Mouse (Mus musculus) naive thymus-derived CD4-positive, alpha-beta T cell, adult 2 months (primary cell): Measurements from ENCODE around the gene Scp2.

Experiments used
- DNase-seq: peaks from one replicate; pipeline ENCODE4 v3.0.0-alpha.2; 2011; ENCODE audit warnings: low read depth

The Scp2 gene

DNA sequence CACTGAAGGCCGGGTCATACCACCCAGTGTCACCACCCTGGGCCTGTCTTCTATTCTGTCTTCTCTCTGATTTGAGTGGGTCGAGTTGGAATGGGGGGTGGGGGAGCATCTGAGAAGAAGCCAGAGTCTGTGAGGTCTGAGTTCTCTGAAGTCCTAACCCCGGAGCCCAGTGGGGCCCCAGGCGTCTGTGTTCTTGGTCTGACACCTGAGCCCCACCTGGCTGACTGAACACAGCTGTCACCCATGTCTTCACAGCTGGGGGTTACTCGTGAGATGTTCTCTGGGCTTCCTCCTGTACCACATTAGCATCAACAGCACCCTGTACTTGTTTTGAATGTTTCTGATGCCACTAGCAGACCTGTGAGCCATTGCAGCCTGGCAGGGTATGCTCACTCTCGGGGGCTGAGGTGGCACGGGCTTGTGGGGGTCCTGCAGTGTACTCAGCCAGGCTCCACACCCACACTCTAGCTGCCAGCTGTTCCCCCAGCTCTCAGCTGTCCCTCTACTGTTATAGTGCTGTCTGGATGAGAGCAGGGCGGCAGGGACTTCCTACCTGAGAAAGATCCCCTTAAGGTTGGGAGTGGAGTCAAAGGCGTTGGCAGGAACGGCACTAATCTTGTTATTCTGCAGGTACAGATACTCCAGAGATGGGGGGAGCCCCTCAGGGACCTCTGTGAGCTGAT is 126.4 kb downstream of the Scp2 start:
- DNase-seq: no peak

DNA sequence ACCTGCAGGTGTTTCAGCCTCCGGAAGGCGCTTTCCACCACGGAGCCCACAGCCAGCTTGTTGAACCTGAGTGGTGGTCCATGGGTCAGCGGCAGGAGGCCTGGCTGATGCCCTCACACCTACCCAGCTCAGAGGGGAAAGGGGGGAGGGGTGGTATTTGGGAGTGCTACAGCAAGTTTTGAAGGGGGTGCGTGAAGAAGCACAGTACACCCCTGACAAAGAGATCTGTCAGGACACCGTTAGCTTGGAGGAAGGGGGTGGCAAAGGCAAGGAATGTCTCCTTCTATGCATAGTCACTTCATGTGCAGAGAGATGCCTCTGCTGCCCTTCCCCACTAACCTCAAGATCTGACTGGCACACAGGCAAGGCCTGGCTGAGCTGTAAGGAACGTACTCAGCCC is 127.0 kb downstream of the Scp2 start:
- DNase-seq: no peak

DNA sequence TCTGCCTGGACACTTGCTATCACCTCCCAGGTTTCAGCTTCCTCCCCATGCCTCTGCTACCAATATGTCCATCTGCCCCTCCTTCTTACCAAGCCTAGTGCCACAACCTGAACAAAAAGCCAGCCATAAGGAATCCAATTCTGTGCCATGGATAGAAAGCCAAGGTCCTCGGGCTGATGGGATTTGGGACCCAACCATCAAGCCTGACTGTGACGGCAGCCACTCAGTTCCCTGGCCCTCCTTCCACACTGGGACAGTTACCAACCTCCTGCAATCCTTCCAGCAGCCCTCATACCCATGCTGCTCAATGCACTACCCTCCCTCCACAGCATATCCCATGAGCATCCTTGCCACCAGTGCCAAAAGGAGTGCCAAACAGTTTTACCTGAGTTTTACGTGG is 128.5 kb downstream of the Scp2 start:
- no peak for DNase-seq

DNA sequence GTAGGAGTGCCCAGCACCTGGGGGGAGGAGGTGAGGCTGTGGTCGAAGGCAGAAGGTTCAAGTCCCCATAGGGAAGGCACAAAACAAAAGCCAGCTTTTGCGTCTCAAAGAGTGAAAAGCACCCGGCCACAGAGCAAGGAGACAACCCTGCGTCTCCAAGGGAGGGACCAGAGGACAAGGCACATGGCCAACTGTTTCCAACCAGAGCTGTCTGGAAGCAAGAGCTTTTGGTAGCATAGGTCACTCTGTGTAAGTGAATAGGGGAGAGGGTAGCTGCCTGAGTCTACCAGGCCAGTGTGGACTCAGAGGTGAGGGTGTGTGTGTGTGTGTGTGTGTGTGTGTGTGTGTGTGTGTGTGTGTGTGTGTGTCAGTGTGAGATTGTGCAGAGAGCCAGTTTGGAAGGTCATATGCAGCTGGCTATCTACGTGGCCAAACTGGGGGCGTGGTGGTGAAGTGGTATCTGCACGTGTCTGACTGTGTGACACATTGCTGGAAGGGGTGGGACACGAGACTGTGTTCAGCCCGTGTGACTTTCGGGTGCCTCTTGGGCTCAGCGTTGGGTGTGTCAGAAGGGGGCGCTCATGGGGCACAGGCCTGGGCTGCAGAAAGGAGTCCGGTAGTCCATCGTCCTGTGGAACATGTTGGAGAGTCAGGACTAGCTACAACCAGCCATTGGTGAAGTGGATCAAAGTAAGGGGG is 129.6 kb downstream of the Scp2 start:
- DNase-seq: no peak

DNA sequence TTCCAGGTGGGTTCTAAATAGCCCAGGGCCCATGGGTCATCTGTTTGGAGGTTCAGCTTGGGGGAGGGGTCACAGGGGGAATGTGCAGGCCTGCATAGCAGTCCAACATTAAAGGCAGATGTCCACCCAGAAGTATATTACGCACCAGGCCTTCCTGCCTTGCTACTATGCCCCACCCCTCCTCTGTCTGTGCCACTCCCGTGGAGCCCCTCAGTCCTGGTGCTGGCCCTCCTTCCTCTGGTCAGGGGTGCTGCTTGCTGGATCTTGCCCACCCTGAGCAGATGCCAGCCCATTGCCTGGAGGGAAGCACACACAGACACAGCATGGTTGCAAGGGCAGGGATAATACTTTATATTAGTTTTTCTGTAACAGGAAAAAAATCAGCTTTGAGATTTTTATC is 130.3 kb downstream of the Scp2 start:
- DNase-seq: no peak

DNA sequence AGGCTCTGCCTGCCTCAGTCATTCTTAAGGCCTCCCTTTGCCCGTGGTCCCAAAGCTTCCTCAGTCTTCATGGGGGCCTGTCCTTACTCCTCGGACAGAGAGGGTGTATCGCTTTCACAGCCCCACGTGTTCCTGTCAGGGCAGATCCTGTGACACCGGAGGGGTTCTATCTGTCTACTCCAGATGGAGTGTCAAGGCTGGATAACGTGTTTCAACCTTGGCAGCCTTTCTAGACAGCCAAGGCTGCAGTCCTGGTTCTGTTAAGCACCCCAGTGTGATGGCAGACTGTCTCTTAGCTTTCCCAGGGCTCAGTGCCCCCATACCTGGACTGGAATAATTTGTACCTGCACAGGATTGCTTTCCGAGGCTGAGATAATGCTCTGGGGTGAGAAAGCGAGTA is 136.3 kb downstream of the Scp2 start:
- DNase-seq: no peak

DNA sequence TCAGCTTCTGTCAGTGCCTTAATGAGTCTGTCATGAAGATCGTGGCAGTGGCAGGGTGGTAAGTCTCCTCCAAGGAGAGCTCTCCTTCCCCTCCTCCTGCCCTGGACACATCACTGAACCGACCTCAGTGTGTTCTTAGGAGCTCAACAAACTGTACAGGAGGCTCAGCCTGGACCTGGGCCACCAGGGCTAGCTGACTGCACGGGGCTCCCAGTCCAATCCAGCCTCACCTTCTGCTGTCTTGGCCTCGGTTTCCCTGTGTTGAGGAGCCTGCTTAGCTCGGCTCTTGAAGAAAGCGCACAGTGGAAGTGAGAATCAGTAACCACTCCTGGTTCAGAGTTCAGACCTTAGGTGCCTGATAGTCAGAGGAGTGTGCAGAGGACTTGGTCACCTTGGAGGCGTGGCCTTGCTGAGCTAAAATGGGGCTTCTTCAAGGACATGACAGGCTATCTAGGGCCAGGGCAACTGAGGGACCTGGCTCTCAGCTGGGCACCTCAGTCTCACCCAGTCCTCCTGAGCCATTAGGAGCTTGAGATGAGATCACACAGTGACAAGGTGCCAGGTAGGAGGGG is 137.2 kb downstream of the Scp2 start:
- DNase-seq: no peak

DNA sequence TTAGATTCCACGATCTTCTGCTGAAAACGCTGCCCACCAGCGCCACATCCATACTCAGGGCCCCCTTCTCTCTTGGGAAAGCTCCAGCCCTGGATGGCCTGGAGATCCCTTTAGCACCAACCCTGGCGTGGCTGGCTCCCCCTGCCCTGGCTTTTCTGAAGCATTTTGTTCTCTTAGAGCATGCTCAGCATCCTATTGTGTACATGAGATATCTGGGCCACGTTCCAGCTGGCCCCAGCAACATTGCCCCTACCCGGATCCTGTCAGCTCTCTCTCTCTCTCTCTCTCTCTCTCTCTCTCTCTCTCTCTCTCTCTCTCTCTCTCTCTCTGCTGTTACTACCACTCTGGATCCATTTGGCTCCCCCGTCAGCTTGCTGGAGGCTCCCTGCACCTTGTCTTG is 139.5 kb downstream of the Scp2 start:
- no peak for DNase-seq

DNA sequence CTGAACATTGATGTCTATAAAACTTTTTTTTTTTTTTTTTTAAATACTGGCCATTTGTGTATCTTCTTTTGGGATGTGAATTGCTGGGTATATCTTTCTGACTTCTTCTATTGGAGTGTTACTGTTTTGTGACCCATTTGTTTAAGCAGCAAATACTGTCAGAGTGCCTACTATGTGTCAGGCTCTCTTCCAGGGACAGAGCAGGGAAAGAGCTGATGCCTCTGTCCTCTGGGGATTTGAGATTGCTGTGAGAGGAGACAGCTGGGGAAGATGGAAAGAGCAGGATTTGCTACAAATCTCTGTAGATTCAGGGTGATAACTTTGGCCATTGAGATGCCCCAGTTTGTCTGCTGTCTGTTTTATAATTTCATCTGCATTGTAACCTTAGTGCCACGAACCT is 145.4 kb downstream of the Scp2 start:
- DNase-seq: no peak

DNA sequence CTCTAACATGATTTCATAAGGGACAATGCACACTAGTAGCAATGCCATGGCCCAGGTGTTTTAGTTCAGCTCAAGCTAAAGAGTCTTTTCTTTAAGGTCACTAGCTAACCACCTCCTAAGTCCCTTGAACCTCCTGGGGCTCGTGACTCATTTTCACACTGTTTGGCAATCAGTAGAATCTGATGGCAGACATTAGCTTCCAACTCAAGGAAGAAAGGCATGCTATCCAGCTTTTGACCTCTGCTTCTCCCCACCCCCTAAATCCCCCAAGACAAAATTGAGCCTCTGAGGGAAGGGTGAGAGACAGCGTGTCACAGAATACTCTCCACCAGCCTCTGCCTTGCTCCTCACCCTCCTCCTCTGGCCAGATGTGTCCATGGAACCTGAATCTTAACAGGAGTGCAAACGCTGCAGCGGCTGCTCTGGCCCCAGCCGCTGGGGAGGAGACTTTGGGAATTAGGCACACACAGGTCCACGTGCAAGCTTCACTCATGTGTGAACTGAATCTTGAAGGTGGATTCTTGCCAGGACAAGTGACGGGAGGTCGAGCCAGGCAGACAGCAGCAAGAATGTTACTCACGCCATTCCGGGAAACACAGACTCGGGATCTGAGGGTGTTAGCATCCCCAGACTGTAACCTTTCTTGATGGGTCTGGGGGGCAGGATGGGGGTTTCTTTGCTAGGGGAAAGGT is 146.0 kb downstream of the Scp2 start:
- DNase-seq: no peak

DNA sequence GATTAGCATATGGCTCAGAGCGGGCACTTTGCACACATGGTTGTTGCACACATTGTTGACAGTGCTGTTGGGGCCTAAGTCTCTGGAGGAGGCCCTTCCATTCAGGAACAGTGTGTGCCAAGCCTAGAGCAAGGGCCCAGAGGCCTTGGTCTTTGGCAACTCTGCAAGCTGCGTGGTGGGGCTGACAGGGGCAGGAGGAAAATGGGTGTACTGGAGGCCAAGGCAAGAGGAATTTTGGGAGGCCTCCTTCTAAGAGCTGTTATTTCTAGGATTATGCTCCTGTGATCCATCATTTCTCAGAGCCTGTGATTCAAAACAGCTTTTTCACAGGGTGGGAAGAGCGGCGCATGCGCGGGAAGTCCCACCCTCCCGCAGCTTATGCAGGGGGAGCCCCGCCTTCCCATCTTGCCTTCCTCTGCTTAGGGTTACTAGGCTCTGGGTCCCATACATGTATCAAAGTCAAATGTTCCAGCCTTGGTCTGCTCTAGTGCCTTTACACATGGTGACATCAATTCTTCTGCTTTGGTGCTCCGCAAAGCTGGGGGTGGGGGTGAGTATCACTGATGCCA is 148.3 kb downstream of the Scp2 start:
- no peak for DNase-seq

DNA sequence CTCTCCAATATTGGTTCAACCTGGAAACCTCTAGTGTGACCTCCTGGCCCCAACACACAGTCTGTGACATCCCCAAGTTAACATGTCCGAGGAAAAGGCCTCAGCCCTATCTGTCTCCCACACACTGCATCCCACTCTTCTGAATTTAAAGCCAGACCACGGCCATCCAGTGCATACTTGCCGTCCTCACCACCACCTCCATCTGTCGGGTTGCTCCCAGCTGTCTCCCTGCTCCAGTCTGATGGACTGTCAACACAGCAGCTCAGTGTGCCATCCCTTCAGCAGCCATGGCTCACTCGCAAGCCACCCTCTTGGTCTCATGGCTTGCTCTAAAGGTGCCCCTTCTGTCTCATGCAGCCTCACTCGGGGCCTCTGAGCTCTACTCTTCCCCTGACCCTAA is 149.1 kb downstream of the Scp2 start:
- DNase-seq: no peak

DNA sequence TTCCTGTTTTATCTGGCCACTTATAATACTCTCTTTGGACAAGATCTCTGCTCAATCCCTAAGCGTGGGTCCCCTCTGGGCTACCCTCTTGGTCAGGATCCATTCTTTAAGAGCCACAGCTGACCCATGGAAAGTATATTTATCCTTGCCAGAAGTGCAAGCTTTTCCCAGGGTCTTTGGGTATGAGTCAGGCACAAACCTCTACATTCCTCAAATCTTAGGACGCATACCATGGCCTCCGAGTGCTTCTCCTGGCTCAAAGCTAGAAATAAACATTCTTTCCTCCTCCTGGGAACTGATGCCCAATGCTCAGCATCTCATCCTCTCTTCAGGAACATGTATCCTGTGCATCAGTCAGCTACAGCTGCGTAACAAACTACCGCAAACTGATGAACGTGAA is 149.8 kb downstream of the Scp2 start:
- no peak for DNase-seq
